21 mouse cellular contexts compared by ENCODE assay signal in genomic region chr1:83771160-83771559, GRCm38 (mm10).
"Had no signal": no experiment of that assay in that cellular context is flagged by ENCODE, and none has a peak within 500 bp of the region (broad histone marks: within the 10 kb centered on the region; RNA-seq: fewer than 3 reads in every experiment).

No protein-coding gene starts in this region.

- H3K36me3 ChIP-seq: limb, embryonic 12.5 days; limb, embryonic 15.5 days; midbrain, embryonic 12.5 days; midbrain, embryonic 15.5 days; neural tube, embryonic 12.5 days; neural tube, embryonic 15.5 days; stomach, embryonic 15.5 days had no signal

- H3K4me3 ChIP-seq: limb, embryonic 12.5 days; limb, embryonic 15.5 days; midbrain, embryonic 12.5 days; midbrain, embryonic 15.5 days; neural tube, embryonic 12.5 days; neural tube, embryonic 15.5 days; stomach, embryonic 15.5 days had no signal

- H3K27ac ChIP-seq: limb, embryonic 12.5 days; limb, embryonic 15.5 days; liver, embryonic 14.5 days; macrophage; midbrain, embryonic 12.5 days; midbrain, embryonic 15.5 days; neural tube, embryonic 12.5 days; neural tube, embryonic 15.5 days; stomach, embryonic 15.5 days had no signal

- H3K27me3 ChIP-seq: limb, embryonic 15.5 days; midbrain, embryonic 12.5 days; midbrain, embryonic 15.5 days; neural tube, embryonic 12.5 days; neural tube, embryonic 15.5 days; stomach, embryonic 15.5 days had no signal

- DNase-seq: kidney, postnatal 14 days; kidney, postnatal 4 days; left cerebral cortex, postnatal 4 days; liver, postnatal 0 days; lung, embryonic 14.5 days; right cerebral cortex, adult 18-20 months; right cerebral cortex, postnatal 14 days; right cerebral cortex, postnatal 4 days; spleen, adult 18-20 months; thymus, postnatal 25 days had no signal

- H3K9me3 ChIP-seq: limb, embryonic 12.5 days; limb, embryonic 15.5 days; midbrain, embryonic 12.5 days; midbrain, embryonic 15.5 days; neural tube, embryonic 12.5 days; neural tube, embryonic 15.5 days; stomach, embryonic 15.5 days had no signal

- ATAC-seq: liver, postnatal 0 days; lung, postnatal 0 days; midbrain, embryonic 15.5 days had no signal

- H3K4me1 ChIP-seq: limb, embryonic 12.5 days; limb, embryonic 15.5 days; midbrain, embryonic 12.5 days; midbrain, embryonic 15.5 days; neural tube, embryonic 12.5 days; neural tube, embryonic 15.5 days; stomach, embryonic 15.5 days had no signal

- H3K4me2 ChIP-seq: limb, embryonic 12.5 days; limb, embryonic 15.5 days; liver, embryonic 11.5 days; lung, embryonic 14.5 days; midbrain, embryonic 12.5 days; midbrain, embryonic 15.5 days; neural tube, embryonic 12.5 days; neural tube, embryonic 15.5 days; stomach, embryonic 15.5 days had no signal

- H3K9ac ChIP-seq: limb, embryonic 12.5 days; limb, embryonic 15.5 days; liver, embryonic 14.5 days; liver, postnatal 0 days; lung, embryonic 14.5 days; midbrain, embryonic 12.5 days; midbrain, embryonic 15.5 days; neural tube, embryonic 12.5 days; neural tube, embryonic 15.5 days; stomach, embryonic 15.5 days had no signal
